Mouse (Mus musculus) midbrain, embryonic 12.5 days (tissue): ENCODE data around the gene Vcp. TPM values are rescaled to one million over a fixed set of nuclear protein-coding genes. Genes with fewer than 3 reads are reported as not detected.
"Not testable (repeated sequence)": the region's sequence is repeated elsewhere in the genome, so short reads cannot be mapped to it uniquely, and the experiment has no call there.

Experiments
- ATAC-seq: fragments of 200-750 bp; cut with Nextera tagmentation; 2 replicates; pipeline ENCODE4 v1.8.0; 2017; ENCODE audit warnings: low read depth, moderate TSS enrichment, moderate library complexity; ENCODE audit not compliant: low FRiP score
- H3K27ac ChIP-seq: fragments of 300-500 bp; sonication (generic); replicated peaks from 2 replicates; pipeline ENCODE4 v1.5.1; 2016; ENCODE audit warnings: mild to moderate bottlenecking
- H3K27me3 ChIP-seq: fragments of 300-500 bp; sonication (generic); 2 replicates; pipeline ENCODE4 v1.6.1; 2016; ENCODE audit warnings: mild to moderate bottlenecking
- H3K36me3 ChIP-seq: fragments of 300-500 bp; sonication (generic); 2 replicates; pipeline ENCODE4 v1.6.1; 2016
- H3K4me1 ChIP-seq: fragments of 300-500 bp; sonication (generic); 2 replicates; pipeline ENCODE4 v1.6.1; 2016
- H3K4me2 ChIP-seq: fragments of 300-500 bp; sonication (generic); replicated peaks from 2 replicates; pipeline ENCODE4 v1.6.1; 2016; ENCODE audit warnings: mild to moderate bottlenecking, moderate library complexity
- H3K4me3 ChIP-seq: fragments of 300-500 bp; sonication (generic); 2 replicates; pipeline ENCODE4 v1.5.1; 2016; ENCODE audit warnings: mild to moderate bottlenecking
- H3K9ac ChIP-seq: fragments of 300-500 bp; sonication (generic); replicated peaks from 2 replicates; pipeline ENCODE4 v1.6.1; 2016; ENCODE audit warnings: mild to moderate bottlenecking, moderate library complexity
- H3K9me3 ChIP-seq: fragments of 300-500 bp; sonication (generic); 2 replicates; pipeline ENCODE4 v1.6.1; 2016; ENCODE audit warnings: mild to moderate bottlenecking
- WGBS: fragments of 180-500 bp; shearing (Covaris S2); methylation state at CpG from one replicate; pipeline ENCODE4 v1.1.7; 2016; 5-methylcytosine and 5-hydroxymethylcytosine counted together
- polyA plus RNA-seq: library from polyadenylated mRNA; unstranded; fragments of >200 nt; fragmentation: Nextera tagmentation; extraction: Ambion mirVana; gene quantifications from 2 replicates; pipeline ENCODE4 v1.2.1, GENCODE M21; 2016

The Vcp gene
- 645 and 652 TPM in 2 replicates for polyA plus RNA-seq

DNA sequence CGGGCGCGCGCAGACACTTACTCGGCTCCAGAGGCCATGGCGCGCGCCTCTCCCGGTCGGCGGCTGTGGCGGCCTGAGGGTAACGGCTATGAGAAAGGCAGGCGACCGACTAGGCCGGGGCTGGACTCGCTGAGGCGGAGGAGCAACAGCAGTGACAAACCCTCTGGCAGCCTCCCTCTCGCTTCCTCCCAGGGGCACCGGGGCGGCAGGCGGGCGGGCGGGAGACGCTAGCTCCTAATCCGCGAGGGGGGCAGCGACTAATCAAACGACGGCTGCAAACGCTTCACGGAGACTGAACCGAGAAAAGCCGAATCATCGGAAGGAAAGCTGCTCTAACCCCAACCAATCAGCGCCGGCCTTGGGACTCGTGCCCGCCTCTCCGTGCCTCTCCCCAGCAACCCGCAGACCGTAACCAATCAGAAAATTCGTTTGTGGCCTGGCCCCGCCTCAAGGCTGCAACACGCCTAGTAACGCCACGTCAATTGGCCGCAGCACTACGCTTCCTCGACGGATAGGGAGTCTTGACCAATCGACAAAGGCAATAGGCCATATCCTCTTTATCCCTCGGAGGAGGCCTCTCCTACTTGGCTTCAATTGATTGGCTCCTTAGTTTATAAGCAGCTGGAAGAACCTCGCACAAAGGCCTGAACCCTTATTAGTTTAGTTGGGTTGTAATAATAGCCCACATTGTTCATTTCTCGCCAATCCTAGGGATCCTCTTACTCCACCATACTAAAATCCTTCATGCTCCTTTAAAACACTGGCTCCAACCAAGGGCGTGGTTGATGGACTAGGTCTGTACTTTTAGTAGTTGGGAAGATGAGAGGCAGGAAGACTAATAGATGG, at the start of gene Vcp:
Gene Vcp (minus strand): TSS at position 367 of the 846 bp plus-strand sequence.
- peak within 1 kb of the TSS; percentile 73 for H3K9ac ChIP-seq

DNA sequence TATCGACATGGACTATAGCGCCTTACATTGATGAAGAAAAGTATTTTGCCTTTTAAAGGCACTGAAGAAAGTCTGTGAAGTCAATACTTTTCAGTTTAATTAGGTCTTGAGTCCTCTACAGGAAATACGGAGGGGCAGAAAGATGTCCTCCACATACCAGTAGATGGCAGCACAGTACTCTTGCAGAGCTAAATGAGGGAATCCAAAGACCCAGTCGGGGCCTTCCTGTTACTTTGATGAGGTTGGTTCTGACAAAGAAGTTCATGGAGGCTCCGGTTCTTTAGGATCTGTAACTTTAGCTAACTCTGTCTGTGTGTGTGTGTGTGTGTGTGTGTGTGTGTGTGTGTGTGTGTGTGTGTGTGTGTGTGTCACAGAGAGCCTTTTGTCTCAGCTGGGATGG, 46.9 kb upstream of the Vcp start:
- H3K9ac ChIP-seq = peak overlapping the region; percentile 25; the same call in 1 of the 2 replicates
- WGBS = 6% methylated on average over 5 of the region's 5 CpGs
- no peak for ATAC-seq
- 0 out of 2 replicates have a peak overlapping the region, but pooled peaks have one; percentile 6 for H3K4me3 ChIP-seq
- peak overlapping the region; percentile 63 for H3K4me2 ChIP-seq
- peaks cover 30% of the 10 kb centered on the region for H3K4me1 ChIP-seq
- H3K27me3 ChIP-seq = no peaks in the 10 kb centered on the region
- no peak overlapping the region for H3K27ac ChIP-seq
- H3K9me3 ChIP-seq = no peaks in the 10 kb centered on the region
- H3K36me3 ChIP-seq = no peaks in the 10 kb centered on the region

More for the DNA sequence above, at the start of gene Vcp:
- not testable (repeated sequence) for H3K36me3 ChIP-seq, H3K9me3 ChIP-seq, H3K27me3 ChIP-seq
- Histone ChIP-seq H3K27ac (peak within 1 kb of the TSS; percentile 98), H3K4me1 (peaks cover 27% of the 10 kb centered on the region), H3K4me3 (peak within 1 kb of the TSS; percentile 76), H3K4me2 (peak within 1 kb of the TSS; percentile 90)
- WGBS = under 1% methylated on average over 50 of the region's 56 CpGs
- ATAC-seq = peak; percentile 96

DNA sequence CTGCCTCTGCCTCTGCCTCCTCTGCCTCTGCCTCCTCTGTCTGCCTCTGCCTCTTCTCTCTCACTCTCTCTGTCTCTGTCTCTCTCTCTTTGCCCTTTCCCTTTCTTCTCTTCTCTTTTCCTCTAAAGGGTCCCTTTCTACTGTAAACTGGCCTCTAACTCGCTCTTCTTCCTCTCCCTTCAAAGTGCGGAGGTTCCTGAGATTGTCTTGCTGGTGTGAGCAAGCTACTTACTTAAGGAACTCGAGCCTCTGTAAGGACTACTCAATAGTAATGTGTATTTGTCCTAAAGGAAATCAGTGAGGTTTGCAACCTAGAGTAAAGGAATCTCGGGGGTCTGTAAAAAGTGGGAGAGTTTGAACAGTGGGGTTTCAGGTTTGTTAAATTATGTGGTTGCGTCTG, 46.3 kb upstream of the Vcp start:
- Histone ChIP-seq H3K9ac (no peak overlapping the region), H3K4me1 (peaks cover 30% of the 10 kb centered on the region), H3K27ac (peak overlapping the region; percentile 20; the same call in 1 of the 2 replicates), H3K4me2 (peak overlapping the region; percentile 63), H3K36me3 (no peaks in the 10 kb centered on the region), H3K9me3 (no peaks in the 10 kb centered on the region), H3K27me3 (no peaks in the 10 kb centered on the region), H3K4me3 (peak overlapping the region; percentile 52; the same call in 1 of the 2 replicates)
- no peak for ATAC-seq
- 60% methylated on average over 5 of the region's 5 CpGs for WGBS

DNA sequence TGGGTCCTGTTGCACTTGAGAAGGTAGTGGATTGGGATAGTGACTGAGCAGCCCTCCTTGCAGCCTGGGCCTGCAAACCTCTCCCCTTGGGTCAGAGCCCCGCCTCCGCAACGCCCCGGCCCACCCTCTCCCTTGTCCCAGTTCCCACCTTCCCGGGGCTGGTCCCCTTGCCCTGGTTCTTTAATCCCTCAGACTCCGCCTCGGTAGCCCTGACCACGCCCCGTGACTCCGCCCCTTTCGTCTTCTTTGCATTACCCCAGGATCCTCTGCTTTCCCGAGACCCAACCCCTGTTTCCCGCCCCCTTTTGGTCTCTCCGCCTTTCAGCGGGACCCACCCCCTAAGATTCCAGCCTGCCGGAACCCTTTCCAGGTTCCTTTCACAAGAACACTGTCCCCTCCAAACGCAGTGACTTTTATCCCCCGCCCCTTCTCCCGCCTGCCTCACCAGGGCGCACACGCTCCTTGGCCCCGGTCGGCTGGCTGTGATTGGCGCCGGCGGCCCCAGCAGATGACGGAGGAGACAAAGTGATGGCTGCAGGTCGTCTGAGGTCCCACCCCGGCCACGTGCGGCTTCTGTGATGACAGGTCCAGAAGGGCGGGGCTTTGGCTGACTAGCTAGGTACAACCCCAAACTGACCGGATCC, 45.5 kb upstream of the Vcp start, which contains the start of gene Fam214b:
Gene Fam214b (minus strand): TSS at position 562 of the 644 bp plus-strand sequence.
- peak within 1 kb of the TSS; percentile 68 for H3K9ac ChIP-seq
- ATAC-seq = peak; percentile 82

DNA sequence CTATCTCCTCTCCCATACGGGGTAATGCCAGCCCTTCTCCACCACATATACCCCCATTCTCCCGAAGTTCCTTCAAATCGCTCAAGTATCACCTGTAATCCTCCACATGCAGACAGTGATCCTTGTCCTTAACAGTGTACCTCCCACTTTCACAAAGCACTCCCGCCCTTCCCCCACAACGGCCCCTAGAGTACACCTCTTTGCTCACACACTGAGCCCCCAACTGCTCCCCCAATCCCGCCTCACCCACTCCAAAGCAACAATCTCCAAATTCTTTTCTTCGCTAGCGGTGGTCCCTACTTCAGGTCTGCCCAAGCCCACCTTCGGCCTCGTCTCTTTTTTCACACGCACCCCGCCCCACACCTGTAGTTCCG, 45.0 kb upstream of the Vcp start:
- peak overlapping the region; percentile 63 for H3K4me2 ChIP-seq
- H3K9me3 ChIP-seq = no peaks in the 10 kb centered on the region
- ATAC-seq = no peak; the same call in 1 of the 2 replicates
- no peaks in the 10 kb centered on the region for H3K36me3 ChIP-seq
- WGBS = 4% methylated on average over 13 of the region's 13 CpGs
- peak overlapping the region; percentile 99 for H3K27ac ChIP-seq
- H3K9ac ChIP-seq = peak overlapping the region; percentile 68
- peaks cover 40% of the 10 kb centered on the region for H3K4me1 ChIP-seq
- no peaks in the 10 kb centered on the region for H3K27me3 ChIP-seq
- H3K4me3 ChIP-seq = peak overlapping the region; percentile 52

More for the DNA sequence above, 45.5 kb upstream of the Vcp start, which contains the start of gene Fam214b:
- WGBS = 0% methylated on average over 33 of the region's 33 CpGs
- peak within 1 kb of the TSS; percentile 99 for H3K27ac ChIP-seq
- H3K4me2 ChIP-seq = peak within 1 kb of the TSS; percentile 63
- no peaks in the 10 kb centered on the region for H3K27me3 ChIP-seq
- peaks cover 36% of the 10 kb centered on the region for H3K4me1 ChIP-seq
- H3K9me3 ChIP-seq = no peaks in the 10 kb centered on the region
- no peaks in the 10 kb centered on the region for H3K36me3 ChIP-seq
- H3K4me3 ChIP-seq = peak within 1 kb of the TSS; percentile 52

DNA sequence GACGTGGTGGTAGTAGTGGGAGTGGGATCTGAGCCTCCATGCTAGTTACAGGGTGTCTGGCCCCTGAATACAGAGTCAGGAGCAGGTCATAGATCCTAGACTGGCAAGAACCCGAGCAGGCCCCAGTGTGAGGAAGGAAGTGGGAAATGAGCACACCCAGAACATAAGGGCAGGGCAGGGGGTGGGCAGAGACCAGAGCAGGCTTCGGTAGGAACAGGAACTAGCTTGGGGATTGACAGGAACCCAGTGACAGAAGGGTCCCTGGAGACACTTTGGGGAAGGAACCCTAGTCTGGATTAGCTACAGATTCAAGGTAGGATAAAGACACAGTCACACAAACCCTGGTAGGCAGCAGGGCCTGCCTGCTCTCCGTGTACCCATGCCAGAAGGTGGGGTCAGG, 44.4 kb upstream of the Vcp start:
- no peaks in the 10 kb centered on the region for H3K9me3 ChIP-seq
- H3K27ac ChIP-seq = peak overlapping the region; percentile 99
- H3K36me3 ChIP-seq = no peaks in the 10 kb centered on the region
- peak overlapping the region; percentile 52 for H3K4me3 ChIP-seq
- peaks cover 40% of the 10 kb centered on the region for H3K4me1 ChIP-seq
- WGBS = 8% methylated on average over 4 of the region's 4 CpGs
- H3K4me2 ChIP-seq = peak overlapping the region; percentile 63
- H3K27me3 ChIP-seq = no peaks in the 10 kb centered on the region
- no peak for ATAC-seq
- peak overlapping the region; percentile 68 for H3K9ac ChIP-seq

DNA sequence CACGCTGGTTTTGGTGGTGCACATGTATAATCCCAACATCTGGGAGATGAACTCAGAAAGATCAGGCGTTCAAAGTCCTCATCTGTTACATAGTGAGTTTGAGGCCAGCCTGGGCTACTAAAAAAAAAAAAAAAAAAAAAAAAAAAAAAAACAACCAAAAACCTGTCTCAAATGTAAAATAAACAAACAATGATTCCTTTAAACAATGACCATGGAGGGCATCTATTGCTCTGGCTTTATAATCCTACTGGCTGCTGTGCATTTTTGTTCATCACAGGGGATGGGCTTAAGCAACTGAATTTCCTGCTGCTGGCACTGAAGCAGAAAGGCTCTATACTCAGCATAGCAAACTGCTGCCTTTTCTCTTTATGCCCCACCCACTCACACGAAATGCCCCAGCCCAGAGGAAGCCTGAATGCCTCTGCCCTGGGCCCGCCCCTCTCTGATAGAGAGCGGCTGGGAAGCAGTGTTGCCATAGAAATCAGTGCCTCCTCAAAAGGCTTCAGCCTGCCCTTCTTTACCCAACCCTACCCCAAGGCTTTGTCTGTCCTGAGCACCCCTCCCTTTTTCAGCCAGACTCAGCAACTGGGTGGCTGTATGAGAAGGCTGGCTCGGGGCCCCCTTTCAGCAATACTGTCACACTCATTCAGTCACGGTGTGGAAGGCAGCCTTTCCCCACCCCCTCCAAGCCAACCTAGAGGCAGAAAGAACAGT, 43.5 kb upstream of the Vcp start:
- Histone ChIP-seq H3K27ac (peak overlapping the region; percentile 99), H3K4me1 (peaks cover 48% of the 10 kb centered on the region), H3K4me3 (peak overlapping the region; percentile 52), H3K9me3 (no peaks in the 10 kb centered on the region), H3K27me3 (no peaks in the 10 kb centered on the region), H3K9ac (peak overlapping the region; percentile 68), H3K4me2 (peak overlapping the region; percentile 63), H3K36me3 (no peaks in the 10 kb centered on the region)
- 7% methylated on average over 7 of the region's 7 CpGs for WGBS
- peak; percentile 78 for ATAC-seq

DNA sequence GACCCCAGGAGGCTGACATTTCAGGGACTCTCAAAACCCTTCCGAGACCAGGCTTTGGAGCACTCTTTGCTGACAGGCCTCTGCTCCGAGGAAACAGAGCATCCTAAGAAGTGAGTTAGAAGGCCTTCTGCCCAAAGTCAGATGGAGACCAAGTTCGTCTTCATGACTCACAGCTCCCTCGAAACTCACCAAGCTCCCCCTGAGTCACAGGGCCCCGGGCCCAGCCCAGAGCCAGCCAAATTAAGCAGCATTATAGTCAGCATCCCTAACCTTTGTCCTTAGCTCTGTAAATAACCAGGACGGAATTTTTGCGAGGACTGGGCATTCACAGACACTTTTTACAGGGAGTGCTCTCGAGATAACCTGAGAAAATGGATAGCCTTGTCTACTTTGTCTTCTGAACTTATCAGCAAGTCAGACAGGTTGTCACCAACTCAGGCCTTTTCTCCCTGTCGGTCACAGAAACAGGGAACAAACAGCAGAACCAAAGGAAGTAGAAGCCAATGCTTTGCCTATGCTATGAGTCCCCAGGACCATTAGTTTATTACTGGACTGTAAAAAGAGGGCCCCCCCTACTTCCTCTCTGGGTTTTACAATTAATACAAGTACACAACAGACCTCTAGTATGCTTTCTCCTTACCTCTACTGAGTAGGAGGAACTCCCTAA, 40.7 kb upstream of the Vcp start:
- peak overlapping the region; percentile 81; the same call in 1 of the 2 replicates for H3K4me3 ChIP-seq
- H3K4me2 ChIP-seq = peak overlapping the region; percentile 38
- H3K4me1 ChIP-seq = peaks cover 48% of the 10 kb centered on the region
- H3K9ac ChIP-seq = peak overlapping the region; percentile 35; the same call in 1 of the 2 replicates
- no peaks in the 10 kb centered on the region for H3K9me3 ChIP-seq
- H3K36me3 ChIP-seq = peaks cover 12% of the 10 kb centered on the region
- ATAC-seq = no peak
- no peaks in the 10 kb centered on the region for H3K27me3 ChIP-seq
- H3K27ac ChIP-seq = peak overlapping the region; percentile 79
- 63% methylated on average over 9 of the region's 9 CpGs for WGBS

DNA sequence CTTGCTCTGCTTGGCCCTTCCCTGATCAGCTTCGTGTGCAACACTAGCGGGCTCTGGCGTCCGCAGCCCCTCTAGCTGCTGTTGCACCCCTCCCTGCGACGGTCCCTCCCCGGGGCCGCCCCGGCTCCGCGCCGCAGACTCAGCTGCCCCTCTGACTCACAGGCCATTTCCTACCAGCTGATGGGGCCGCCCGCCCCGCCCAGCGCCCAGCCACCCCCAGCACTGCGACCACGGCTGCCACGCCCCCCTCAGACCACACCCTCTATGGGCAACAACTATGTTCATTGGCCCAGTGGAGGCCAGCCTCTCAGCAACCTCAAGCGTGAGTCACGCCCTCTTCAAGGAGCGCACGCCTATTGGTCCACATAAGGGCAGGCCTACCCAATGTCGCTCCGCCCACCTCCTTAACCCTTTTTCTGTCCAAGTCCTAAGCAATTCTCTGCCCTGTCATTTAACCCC, 39.8 kb upstream of the Vcp start:
- H3K27me3 ChIP-seq = no peaks in the 10 kb centered on the region
- H3K36me3 ChIP-seq = peaks cover 21% of the 10 kb centered on the region
- H3K27ac ChIP-seq = peak overlapping the region; percentile 86
- H3K9me3 ChIP-seq = no peaks in the 10 kb centered on the region
- peak overlapping the region; percentile 86 for H3K4me2 ChIP-seq
- peak; percentile 91 for ATAC-seq
- peak overlapping the region; percentile 89 for H3K9ac ChIP-seq
- WGBS = 0% methylated on average over 21 of the region's 25 CpGs
- peaks cover 48% of the 10 kb centered on the region for H3K4me1 ChIP-seq
- peak overlapping the region; percentile 81 for H3K4me3 ChIP-seq

DNA sequence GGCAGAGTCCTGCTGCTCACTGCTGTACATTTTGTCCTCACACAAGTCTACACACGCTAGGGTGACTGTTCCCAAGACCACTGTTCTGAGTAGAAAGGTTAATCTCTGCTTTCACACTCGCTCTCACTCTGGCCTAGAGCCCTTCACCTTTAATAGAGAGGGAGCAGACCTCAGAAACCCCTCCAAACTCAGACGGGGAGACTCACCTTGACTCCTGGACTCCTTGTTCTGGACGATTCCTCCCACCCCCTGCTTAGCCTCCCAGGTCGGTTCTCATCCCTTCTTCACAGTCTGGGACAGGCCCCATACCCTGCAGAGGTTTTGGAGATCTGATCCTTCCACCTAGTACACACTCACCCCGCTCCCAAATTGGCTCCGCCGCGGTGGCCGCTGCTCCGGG, 39.3 kb upstream of the Vcp start:
- Histone ChIP-seq H3K4me2 (peak overlapping the region; percentile 86), H3K9ac (peak overlapping the region; percentile 89), H3K9me3 (no peaks in the 10 kb centered on the region), H3K4me3 (peak overlapping the region; percentile 81), H3K27me3 (no peaks in the 10 kb centered on the region), H3K4me1 (peaks cover 43% of the 10 kb centered on the region), H3K36me3 (peaks cover 25% of the 10 kb centered on the region), H3K27ac (peak overlapping the region; percentile 86)
- WGBS = 1% methylated on average over 11 of the region's 11 CpGs
- ATAC-seq = no peak
